Mouse (Mus musculus) adrenal gland (tissue): ENCODE data around the gene Tfap4.

Source experiments
- intact Hi-C: fragments of 180-260 bp; cut with DNase I; formaldehyde crosslinking; loops from one replicate; pipeline ENCODE4 v1.15.1; 2025

The Tfap4 gene

GRCm38 (mm10) chr16:4521735-4522530, 37.7 kb downstream of the Tfap4 start:
- intact Hi-C loops = no loop called here

- intact Hi-C loops = no loop called here
Measured at GRCm38 (mm10) chr16:4521074-4521667, 38.5 kb downstream of the Tfap4 start.

- intact Hi-C loops = no loop called here
Measured at GRCm38 (mm10) chr16:4520673-4521072, 39.0 kb downstream of the Tfap4 start.

- intact Hi-C loops = no loop called here
Measured at GRCm38 (mm10) chr16:4519825-4520224, 39.8 kb downstream of the Tfap4 start.

DNA sequence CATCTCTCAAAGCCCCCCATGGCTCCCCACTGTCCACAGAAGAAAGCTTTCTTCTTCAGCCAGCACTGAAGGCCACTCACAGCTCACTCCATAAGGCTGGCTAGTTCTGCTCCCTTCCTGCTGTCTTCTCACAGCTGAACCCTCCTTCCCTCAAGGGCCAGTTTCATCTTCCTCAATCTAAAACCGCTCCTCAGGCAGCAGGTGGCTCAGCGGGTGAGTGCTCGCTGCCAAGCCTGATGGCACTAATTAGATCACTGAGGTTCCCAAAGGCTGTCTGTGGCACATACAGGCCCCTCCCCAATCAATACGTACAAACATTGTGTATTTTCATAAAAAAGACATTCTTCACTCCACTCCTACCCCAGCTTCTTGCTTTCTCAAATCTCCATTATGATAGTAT, 40.5 kb downstream of the Tfap4 start:
- intact Hi-C loops = no loop called here

GRCm38 (mm10) chr16:4517906-4518305, 41.7 kb downstream of the Tfap4 start:
- intact Hi-C loops = no loop called here

DNA sequence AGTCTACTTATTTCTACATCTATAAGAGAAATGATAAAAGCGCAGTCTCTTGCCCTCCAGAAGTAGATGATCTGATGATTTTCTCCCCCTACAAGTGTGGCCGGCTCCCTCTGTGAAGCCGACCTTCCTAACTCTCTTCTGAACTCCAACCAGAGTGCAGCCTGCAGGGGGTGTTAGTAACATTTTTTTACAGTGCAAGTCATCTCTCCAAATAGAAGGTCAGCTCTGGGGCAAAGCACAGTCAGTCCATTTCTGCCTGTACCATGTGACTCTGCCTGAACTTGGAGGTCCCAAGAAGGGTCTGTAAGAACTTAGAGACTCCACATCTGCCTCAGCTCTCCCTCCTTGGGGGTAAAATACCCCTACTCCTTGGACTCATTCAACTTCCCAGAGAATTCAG, 45.3 kb downstream of the Tfap4 start:
- intact Hi-C loops = no loop called here

DNA sequence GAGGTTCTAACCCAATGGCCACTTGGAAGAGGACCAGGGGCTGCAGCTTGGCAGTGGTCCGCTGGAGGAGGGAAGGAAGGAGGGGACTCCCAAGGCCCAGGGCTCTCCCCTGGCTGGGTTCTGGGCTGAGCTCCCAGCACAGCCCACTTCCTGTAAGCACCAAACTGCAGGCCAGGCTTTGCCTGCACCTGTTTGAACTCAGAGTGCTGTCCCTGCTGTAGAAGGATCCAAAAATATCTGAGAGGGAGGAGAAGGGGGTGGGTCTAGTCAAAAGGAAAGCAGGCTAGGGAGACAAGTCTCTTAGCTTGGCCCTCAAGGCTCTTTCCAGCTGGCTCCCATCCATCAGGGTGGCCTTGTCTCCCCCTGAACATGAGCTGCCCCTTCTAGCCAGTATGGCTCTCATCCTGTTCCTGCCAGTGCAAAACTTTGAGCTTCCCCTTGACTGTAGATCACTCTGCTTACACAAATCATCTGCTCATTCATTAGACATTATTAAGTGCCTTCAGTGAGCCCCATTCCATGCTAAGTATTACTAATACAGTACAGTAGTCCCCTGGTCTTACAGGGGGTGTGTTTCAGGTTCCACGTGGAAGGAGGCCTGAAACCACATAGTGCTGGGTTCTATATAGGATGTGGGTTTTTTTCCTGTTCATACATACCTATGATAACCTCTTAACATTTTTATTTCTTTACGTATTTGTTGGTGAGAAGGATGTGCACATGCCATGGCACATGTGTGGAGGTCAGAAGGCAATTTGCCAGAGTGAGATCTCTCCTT, 46.8 kb downstream of the Tfap4 start:
- intact Hi-C loops = no loop called here

DNA sequence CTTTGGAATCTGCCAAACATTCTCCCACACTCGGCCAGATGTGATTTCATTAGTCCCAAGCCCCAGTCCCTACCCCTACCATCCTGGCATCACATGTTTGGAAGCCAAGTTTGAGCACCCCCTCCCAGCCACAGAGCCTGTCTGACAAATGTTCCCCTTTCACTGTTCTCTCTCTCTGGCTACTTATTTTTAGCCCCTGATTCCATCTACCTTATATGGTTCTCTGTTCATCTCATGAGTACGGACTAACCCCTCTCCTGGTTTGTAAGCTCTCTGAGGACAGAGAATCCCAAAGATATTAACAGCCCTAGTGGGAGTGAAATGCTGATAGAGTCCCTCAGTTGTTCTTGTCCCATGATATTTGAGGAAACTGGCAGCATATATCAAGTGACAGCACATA, 48.3 kb downstream of the Tfap4 start:
- intact Hi-C loops = no loop called here

- intact Hi-C loops = no loop called here
Measured at GRCm38 (mm10) chr16:4506181-4506580, 53.5 kb downstream of the Tfap4 start.

- intact Hi-C loops = no loop called here
Measured at GRCm38 (mm10) chr16:4503495-4503894, 56.2 kb downstream of the Tfap4 start.

DNA sequence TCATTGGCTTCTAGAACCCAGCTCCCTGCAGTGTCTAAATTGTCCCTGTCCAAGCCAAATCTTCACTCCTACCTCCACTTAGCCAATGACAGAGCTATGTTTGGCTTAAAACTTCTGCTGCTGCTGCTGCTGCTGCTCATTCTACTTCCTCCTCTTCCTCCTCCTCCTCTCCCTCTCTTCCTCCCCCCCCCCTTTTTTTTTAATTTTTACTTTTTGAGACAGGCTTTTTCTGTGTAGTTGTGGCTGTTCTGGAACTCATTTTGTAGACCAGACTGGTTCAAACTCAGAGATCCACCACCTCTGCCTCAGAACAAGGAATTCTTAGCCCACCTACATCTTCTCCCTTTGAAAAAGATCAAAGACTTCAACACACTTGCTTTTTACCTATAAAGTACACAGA, 57.1 kb downstream of the Tfap4 start:
- intact Hi-C loops = no loop called here

DNA sequence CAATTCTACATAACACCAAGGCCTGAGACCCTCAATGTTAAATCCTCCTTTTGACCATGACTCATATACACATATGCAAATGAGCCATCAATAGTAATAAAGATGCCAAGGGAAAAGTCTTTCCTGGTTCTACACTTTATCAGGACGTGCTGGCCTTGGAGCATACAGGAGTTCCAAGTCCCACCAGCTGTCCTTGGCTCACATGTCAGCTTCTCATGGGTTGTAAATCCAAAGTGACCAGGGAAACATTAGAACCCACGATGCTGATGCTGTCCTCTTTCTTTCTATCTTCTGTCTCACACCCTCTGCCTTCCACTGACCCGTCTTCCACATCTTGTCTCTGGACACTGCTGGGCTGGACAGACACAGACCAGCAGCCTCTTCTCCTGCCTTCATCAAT, 58.0 kb downstream of the Tfap4 start:
- intact Hi-C loops = no loop called here

- intact Hi-C loops = no loop called here
Measured at GRCm38 (mm10) chr16:4500598-4501385, 58.9 kb downstream of the Tfap4 start.

- intact Hi-C loops = no loop called here
Measured at GRCm38 (mm10) chr16:4497762-4498607, 61.7 kb downstream of the Tfap4 start.

GRCm38 (mm10) chr16:4496470-4496869, 63.2 kb downstream of the Tfap4 start:
- intact Hi-C loops = no loop called here

GRCm38 (mm10) chr16:4495861-4496260, 63.8 kb downstream of the Tfap4 start:
- intact Hi-C loops = no loop called here
